Mouse (Mus musculus): ENCODE measurements around the gene Hspa12b. TPM values are rescaled to one million over a fixed set of nuclear protein-coding genes. Genes with fewer than 3 reads are reported as not detected.

Hspa12b gene
- total and polyA plus RNA-seq, 3 experiments: 0.56 to 2.0 (median 1.7) TPM

- in situ Hi-C loops (cut with MboI; ENCODE audit: low pct_ligation_motif_present, low pct_unique_long_range_greater_than_20kb, low sequenced_read_pairs): no loop called here
- Histone ChIP-seq H3K36me3 (replicated peaks in 1 of 2; ENCODE audit: control insufficient read depth in 1 of 2, insufficient read depth in 1 of 2, low read length in 1 of 2) (peaks cover 0 to 24% of the 10 kb centered on the region in 2 experiments), H3K9me3 (replicated peaks; ENCODE audit: low read length) (no peaks in the 10 kb centered on the region), H3K27me3 (replicated peaks) (no peaks in the 10 kb centered on the region), H3K4me2 (ENCODE audit: insufficient read depth, low read depth, poor library complexity, severe bottlenecking) (peak overlapping the region; percentile 78), H3K27ac (ENCODE audit: insufficient read depth, low read depth) (peak overlapping the region; percentile 28), H3K9ac (ENCODE audit: insufficient read depth, low read depth) (peak overlapping the region; percentile 89), H3K4me1 (ENCODE audit: control insufficient read depth in 1 of 2, insufficient read depth in 2 of 2) (peaks cover 16 to 30% of the 10 kb centered on the region in 2 experiments), H3K79me2 (replicated peaks; ENCODE audit: control insufficient read depth, extremely low read depth, insufficient read depth, poor library complexity, severe bottlenecking) (no peaks in the 10 kb centered on the region), H3K4me3 (replicated peaks in 1 of 3; ENCODE audit: low read depth in 2 of 3, low read length in 2 of 3, poor library complexity in 1 of 3) (peak overlapping the region; percentile 57 to 96 (median 69))
- dilution Hi-C loops (cut with MboI; ENCODE audit: extremely low pct_ligation_motif_present, extremely low pct_unique_long_range_greater_than_20kb, low sequenced_read_pairs): no loop called here
- peak; percentile 57 for DNase-seq (ENCODE audit: extremely low read depth)
- 0 out of 2 replicates have a peak, but pooled peaks have one; percentile 34 for TF ChIP-seq SIN3A (IDR thresholded peaks at IDR 0.05; ENCODE audit: low read length)
- TF ChIP-seq USF1 (IDR thresholded peaks at IDR 0.05; ENCODE audit: low read depth, low read length): no peak
Measured at GRCm38 (mm10) chr2:131179246-131179886, 52.3 kb downstream of the Hspa12b start.

- in situ Hi-C loops (cut with MboI; ENCODE audit: low pct_ligation_motif_present, low pct_unique_long_range_greater_than_20kb, low sequenced_read_pairs): no loop called here
- H3K27ac ChIP-seq (ENCODE audit: insufficient read depth, low read depth): peak within 1 kb of the TSS; percentile 28
- DNase-seq (ENCODE audit: extremely low read depth): peak; percentile 59
Measured at GRCm38 (mm10) chr2:131179990-131180587, 53.0 kb downstream of the Hspa12b start, which contains the start of gene Cenpb. TSS of gene Cenpb (minus strand) at chr2:131180067.

GRCm38 (mm10) chr2:131186343-131186742 is 59.3 kb downstream of the Hspa12b start:
- DNase-seq (ENCODE audit: extremely low read depth): no peak
- H3K4me1 ChIP-seq (ENCODE audit: control insufficient read depth in 1 of 2, insufficient read depth in 2 of 2): peaks cover 20 to 45% of the 10 kb centered on the region in 2 experiments
- H3K27ac ChIP-seq (ENCODE audit: insufficient read depth, low read depth): no peak overlapping the region
- H3K9me3 ChIP-seq (replicated peaks; ENCODE audit: low read length): no peaks in the 10 kb centered on the region
- H3K36me3 ChIP-seq (replicated peaks in 1 of 2; ENCODE audit: control insufficient read depth in 1 of 2, insufficient read depth in 1 of 2, low read length in 1 of 2): peaks cover 0 to 4% of the 10 kb centered on the region in 2 experiments
- H3K4me2 ChIP-seq (ENCODE audit: insufficient read depth, low read depth, poor library complexity, severe bottlenecking): peak overlapping the region; percentile 93
- peaks cover 4% of the 10 kb centered on the region for H3K27me3 ChIP-seq (replicated peaks)
- TF ChIP-seq NRF1 (IDR thresholded peaks at IDR 0.05; ENCODE audit: low read depth, low read length): no peak
- no peak for TF ChIP-seq JUN (IDR thresholded peaks at IDR 0.05; ENCODE audit: insufficient read depth, low read depth, low read length)
- no peak for TF ChIP-seq ELF1 (IDR thresholded peaks at IDR 0.05; ENCODE audit: low read depth, low read length)
- no peak for TF ChIP-seq POLR2A (IDR thresholded peaks at IDR 0.05; ENCODE audit: low read depth, low read length)
- TF ChIP-seq MYC (IDR thresholded peaks at IDR 0.05; ENCODE audit: low read depth, low read length): no peak
- TF ChIP-seq JUND (conservative IDR thresholded peaks at IDR 0.05; ENCODE audit: low read depth, low read length): no peak
- TF ChIP-seq PAX5 (IDR thresholded peaks at IDR 0.05; ENCODE audit: low read length): no peak
- no peak for TF ChIP-seq ETS1 (conservative IDR thresholded peaks at IDR 0.05; ENCODE audit: low read depth, low read length)
- TF ChIP-seq NELFE (IDR thresholded peaks at IDR 0.05; ENCODE audit: low read depth, low read length): peak; percentile 37; the same call in 1 of the 2 replicates
- TF ChIP-seq MAFK (IDR thresholded peaks at IDR 0.05; ENCODE audit: insufficient replicate concordance, low read length): no peak
- no peak for TF ChIP-seq USF1 (IDR thresholded peaks at IDR 0.05; ENCODE audit: low read depth, low read length)
- no peak for TF ChIP-seq GABPA (IDR thresholded peaks at IDR 0.05; ENCODE audit: insufficient replicate concordance, low read depth, low read length)
- TF ChIP-seq USF2 (conservative IDR thresholded peaks at IDR 0.05; ENCODE audit: low read depth, low read length): no peak
- peak; percentile 73 for TF ChIP-seq MAX (IDR thresholded peaks at IDR 0.05; ENCODE audit: low read length)
- peak; percentile 50 for TF ChIP-seq MXI1 (IDR thresholded peaks at IDR 0.05; ENCODE audit: low read depth, low read length)
- TF ChIP-seq MAZ (IDR thresholded peaks at IDR 0.05; ENCODE audit: low read depth, low read length): no peak
- TF ChIP-seq ZC3H11A (IDR thresholded peaks at IDR 0.05; ENCODE audit: low read depth, low read length): no peak
- in situ Hi-C loops (cut with MboI; ENCODE audit: low pct_ligation_motif_present, low pct_unique_long_range_greater_than_20kb, low sequenced_read_pairs): no loop called here
- dilution Hi-C loops (cut with MboI; ENCODE audit: extremely low pct_ligation_motif_present, extremely low pct_unique_long_range_greater_than_20kb, low sequenced_read_pairs): no loop called here
- no peaks in the 10 kb centered on the region for H3K79me2 ChIP-seq (replicated peaks; ENCODE audit: control insufficient read depth, extremely low read depth, insufficient read depth, poor library complexity, severe bottlenecking)
- H3K4me3 ChIP-seq (replicated peaks in 1 of 3; ENCODE audit: low read depth in 2 of 3, low read length in 2 of 3, poor library complexity in 1 of 3): peak overlapping the region; percentile 40 to 78 (median 42)
- peak overlapping the region; percentile 6; the same call in 1 of the 2 replicates for H3K9ac ChIP-seq (ENCODE audit: insufficient read depth, low read depth)

More at GRCm38 (mm10) chr2:131179990-131180587, 53.0 kb downstream of the Hspa12b start, which contains the start of gene Cenpb:
- Histone ChIP-seq H3K79me2 (replicated peaks; ENCODE audit: control insufficient read depth, extremely low read depth, insufficient read depth, poor library complexity, severe bottlenecking) (no peaks in the 10 kb centered on the region), H3K9ac (ENCODE audit: insufficient read depth, low read depth) (peak within 1 kb of the TSS; percentile 89), H3K36me3 (replicated peaks in 1 of 2; ENCODE audit: control insufficient read depth in 1 of 2, insufficient read depth in 1 of 2, low read length in 1 of 2) (peaks cover 0 to 24% of the 10 kb centered on the region in 2 experiments), H3K27me3 (replicated peaks) (no peaks in the 10 kb centered on the region), H3K4me3 (replicated peaks in 1 of 3; ENCODE audit: low read depth in 2 of 3, low read length in 2 of 3, poor library complexity in 1 of 3) (peak within 1 kb of the TSS; percentile 57 to 96 (median 69)), H3K4me1 (ENCODE audit: control insufficient read depth in 1 of 2, insufficient read depth in 2 of 2) (peaks cover 14 to 25% of the 10 kb centered on the region in 2 experiments), H3K9me3 (replicated peaks; ENCODE audit: low read length) (no peaks in the 10 kb centered on the region), H3K4me2 (ENCODE audit: insufficient read depth, low read depth, poor library complexity, severe bottlenecking) (peak within 1 kb of the TSS; percentile 78)
- no peak for TF ChIP-seq RCOR1 (conservative IDR thresholded peaks at IDR 0.05; ENCODE audit: low read depth, low read length)
- no peak for TF ChIP-seq TBP (conservative IDR thresholded peaks at IDR 0.05; ENCODE audit: low read depth, low read length)
- TF ChIP-seq HCFC1 (IDR thresholded peaks at IDR 0.05; ENCODE audit: low read depth, low read length): no peak
- no peak for TF ChIP-seq ZNF384 (IDR thresholded peaks at IDR 0.05; ENCODE audit: low read depth, low read length)
- TF ChIP-seq UBTF (IDR thresholded peaks at IDR 0.05; ENCODE audit: low read depth, low read length): no peak
- peak; percentile 57; the same call in 1 of the 2 replicates for TF ChIP-seq MAX (IDR thresholded peaks at IDR 0.05; ENCODE audit: low read length)
- TF ChIP-seq POLR2A (IDR thresholded peaks at IDR 0.05; ENCODE audit: low read depth, low read length): peak; percentile 45; the same call in 1 of the 2 replicates
- peak; percentile 14 for TF ChIP-seq SMC3 (IDR thresholded peaks at IDR 0.05; ENCODE audit: low read depth, low read length)
- no peak for TF ChIP-seq JUND (conservative IDR thresholded peaks at IDR 0.05; ENCODE audit: low read depth, low read length)
- TF ChIP-seq CTCF (conservative IDR thresholded peaks at IDR 0.05 in 1 of 2, IDR thresholded peaks at IDR 0.05 in 1 of 2; ENCODE audit: low read depth in 2 of 2, low read length in 2 of 2): peak; percentile 27 to 66; a peak in 2 of 4 replicates
- TF ChIP-seq RAD21 (IDR thresholded peaks at IDR 0.05; ENCODE audit: low read depth, low read length): peak; percentile 45
- peak; percentile 4; the same call in 1 of the 2 replicates for TF ChIP-seq TCF12 (IDR thresholded peaks at IDR 0.05; ENCODE audit: low read depth, low read length)
- no peak for TF ChIP-seq USF2 (conservative IDR thresholded peaks at IDR 0.05; ENCODE audit: low read depth, low read length)
- peak; percentile 82 for TF ChIP-seq CHD2 (IDR thresholded peaks at IDR 0.05; ENCODE audit: low read length)
- dilution Hi-C loops (cut with MboI; ENCODE audit: extremely low pct_ligation_motif_present, extremely low pct_unique_long_range_greater_than_20kb, low sequenced_read_pairs): no loop called here
